Mouse (Mus musculus) heart, postnatal 4 days (tissue): ENCODE data around the gene Olfr1357. TPM values are rescaled to one million over a fixed set of nuclear protein-coding genes. Genes with fewer than 3 reads are reported as not detected.
A peak's percentile ranks its signal among the peaks of the same experiment; 100 is the strongest.

Source experiments
- DNase-seq: peaks from one replicate; pipeline ENCODE4 v3.0.0; 2021
- total RNA-seq, 2 experiments: library from RNA; stranded (reverse); gene quantifications; 2 replicates each; pipeline ENCODE4 v1.2.3; 2021

Olfr1357 gene
- total RNA-seq, 2 experiments from 2014 or later: not detected

DNA sequence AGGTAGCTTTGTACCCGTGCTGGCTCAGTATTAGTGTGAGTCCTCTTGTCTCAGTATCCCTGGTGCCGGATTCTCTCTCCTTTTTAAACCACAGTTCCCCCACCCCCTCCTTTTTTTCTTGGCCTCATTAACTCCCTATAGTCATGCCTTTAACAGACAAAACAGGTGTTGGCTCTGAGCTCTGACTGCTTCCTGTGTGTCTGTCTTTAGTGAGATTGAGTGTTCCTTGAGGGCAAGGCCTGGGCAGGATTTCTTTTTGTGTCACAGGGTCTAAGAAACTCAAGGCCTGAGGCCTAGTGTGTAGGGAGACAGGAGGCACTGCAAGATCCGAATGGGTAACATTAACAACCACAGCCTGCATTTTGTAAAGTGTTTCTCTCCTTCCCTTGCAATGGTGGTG is 39.7 kb downstream of the Olfr1357 start:
- DNase-seq: no peak

GRCm38 (mm10) chr10:78576435-78577184 is 41.3 kb downstream of the Olfr1357 start:
- no peak for DNase-seq

DNA sequence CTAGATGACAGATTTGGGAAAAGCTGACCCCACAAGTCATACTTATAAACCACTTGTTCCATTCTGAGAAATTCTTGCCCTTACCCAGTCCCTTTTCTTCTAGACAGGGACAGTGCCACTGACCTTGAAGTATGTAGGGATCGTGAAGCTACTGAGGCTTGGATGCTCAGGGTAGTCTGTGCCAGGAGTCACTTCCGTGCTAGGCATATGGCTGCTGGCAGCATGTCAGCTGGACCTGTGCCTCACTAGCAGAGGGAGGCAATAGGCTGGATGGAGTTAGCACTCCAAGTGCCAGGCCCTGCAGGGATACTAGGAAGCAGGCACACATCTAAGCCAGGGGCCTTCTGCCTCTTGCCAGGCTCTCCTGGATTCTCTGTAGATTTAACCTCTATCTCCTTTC is 42.2 kb downstream of the Olfr1357 start:
- DNase-seq: peak; percentile 83

- no peak for DNase-seq
Measured at GRCm38 (mm10) chr10:78575105-78575632, 42.7 kb downstream of the Olfr1357 start.

GRCm38 (mm10) chr10:78574250-78575104 is 43.4 kb downstream of the Olfr1357 start, which contains the start of gene Ilvbl:
TSS of gene Ilvbl (plus strand) at chr10:78574346.
- peak; percentile 96 for DNase-seq

DNA sequence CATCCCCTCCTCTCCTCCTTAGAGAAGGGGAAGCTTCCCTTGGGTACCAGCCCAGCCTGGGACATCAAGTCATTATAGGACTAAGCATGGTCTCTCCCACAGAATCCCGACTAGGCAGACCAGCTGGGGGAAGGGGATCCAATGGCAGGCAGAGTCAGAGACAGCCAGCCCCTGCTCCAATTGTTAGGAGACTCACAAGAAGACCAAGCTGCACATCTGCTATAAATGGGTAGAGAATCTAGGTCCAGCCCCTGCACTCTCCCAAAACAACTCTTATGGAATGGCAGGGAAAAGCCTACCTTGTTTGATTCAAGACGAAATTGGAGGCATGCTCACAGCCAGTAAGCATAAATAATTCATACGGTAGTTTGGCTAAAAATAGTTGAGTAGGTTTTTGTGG is 44.6 kb downstream of the Olfr1357 start:
- DNase-seq: no peak

DNA sequence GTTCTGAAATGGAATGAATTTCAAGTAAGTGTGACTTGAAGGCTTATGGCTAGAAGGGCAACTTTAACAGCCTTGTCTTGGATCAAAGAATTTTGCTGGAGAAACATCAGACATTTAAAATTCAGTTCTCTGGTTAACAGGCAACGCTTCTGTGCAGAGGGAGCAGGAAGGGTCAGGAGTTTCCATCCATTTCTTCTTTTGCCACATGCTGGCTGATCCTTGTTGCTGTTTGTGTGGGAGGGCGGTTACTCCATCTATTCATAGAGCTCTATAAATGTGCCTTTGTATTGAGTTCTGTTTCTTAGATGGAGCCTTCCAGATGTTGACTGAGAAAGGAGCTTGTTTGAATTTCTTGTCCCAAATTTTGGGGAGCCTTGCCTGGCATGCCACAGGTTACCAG is 47.0 kb downstream of the Olfr1357 start:
- no peak for DNase-seq

GRCm38 (mm10) chr10:78570416-78570815 is 47.5 kb downstream of the Olfr1357 start:
- no peak for DNase-seq

- DNase-seq: no peak
Measured at GRCm38 (mm10) chr10:78569686-78570085, 48.2 kb downstream of the Olfr1357 start.

DNA sequence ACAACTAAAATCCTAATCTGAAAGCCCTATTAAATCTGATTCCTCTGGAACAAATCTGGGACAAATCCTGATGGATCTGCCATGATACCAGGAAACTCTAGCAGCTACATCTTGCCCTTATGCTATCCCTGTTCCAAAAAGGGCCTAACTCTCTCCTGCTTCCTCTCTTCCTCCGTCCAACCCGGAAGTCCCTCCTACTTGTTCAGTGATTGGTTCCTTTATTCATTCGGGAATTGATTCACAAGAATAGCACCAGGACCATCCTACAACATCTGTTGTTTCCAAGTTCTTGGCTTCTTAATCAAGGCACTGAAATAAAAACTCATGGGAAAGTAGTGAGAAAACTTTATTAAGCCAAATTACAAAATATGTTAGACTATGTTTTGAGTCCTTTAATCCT is 48.7 kb downstream of the Olfr1357 start:
- no peak for DNase-seq

DNA sequence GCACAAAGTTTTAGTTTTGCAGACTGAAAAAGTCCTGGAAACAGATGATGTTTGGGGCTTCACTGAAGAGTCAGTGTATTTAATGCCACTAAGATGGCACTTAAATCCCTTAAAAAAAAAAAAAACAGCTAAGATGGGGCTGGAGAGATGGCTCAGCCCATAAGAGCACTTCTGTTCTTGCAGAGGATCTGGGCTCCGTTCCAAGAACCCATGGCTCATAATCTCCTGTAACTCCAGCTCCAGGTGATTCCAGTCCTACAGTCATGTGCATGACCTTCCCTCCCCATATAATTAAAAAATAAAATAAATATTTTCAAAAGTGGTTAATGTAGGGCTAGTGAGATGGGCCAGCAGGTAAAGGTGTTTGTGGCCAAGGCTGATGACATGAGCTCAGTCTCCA is 52.8 kb downstream of the Olfr1357 start:
- DNase-seq: no peak

Other genes starting within 250 kb of the Olfr1357 start
- gene Rrp1, start 205.0 kb downstream of the Olfr1357 start, total RNA-seq: 100 to 1,000 TPM; 132 to 138 TPM
- 10 to 100 TPM; 42.8 to 45.3 TPM for gene Cstb, start 192.4 kb downstream of the Olfr1357 start, total RNA-seq
- gene Pdxk, start 153.1 kb downstream of the Olfr1357 start, total RNA-seq: 1 to 10 TPM; 6.8 to 8.5 TPM
- not detected for gene Olfr1358, start 100.6 kb downstream of the Olfr1357 start, total RNA-seq
- gene Ilvbl, start 43.7 kb downstream of the Olfr1357 start, total RNA-seq: 10 to 100 TPM; 64.9 to 74.5 TPM
- 10 to 100 TPM; 21.4 to 22.0 TPM for gene Syde1, start 26.1 kb downstream of the Olfr1357 start, total RNA-seq
- gene Casp14, start 100.2 kb upstream of the Olfr1357 start, total RNA-seq: not detected
- gene Ccdc105, start 135.0 kb upstream of the Olfr1357 start, total RNA-seq: not detected
- gene Slc1a6, start 162.4 kb upstream of the Olfr1357 start, total RNA-seq: under 1 TPM; 0.43 to 0.63 TPM
- not detected for gene Olfr1356, start 234.1 kb upstream of the Olfr1357 start, total RNA-seq